Mouse (Mus musculus) embryonic facial prominence, embryonic 12.5 days (tissue): ENCODE results near the gene Irak3. TPM values are rescaled to one million over a fixed set of nuclear protein-coding genes. Genes with fewer than 3 reads are reported as not detected.

Experiments
- ATAC-seq: fragments of 200-750 bp; cut with Nextera tagmentation; 2 replicates; pipeline ENCODE4 v1.8.0; 2017; ENCODE audit not compliant: insufficient number of reproducible peaks, insufficient read depth, low FRiP score, low TSS enrichment
- H3K27ac ChIP-seq: fragments of 300-500 bp; sonication (generic); 2 replicates; pipeline ENCODE4 v1.5.1; 2016; ENCODE audit warnings: mild to moderate bottlenecking
- H3K27me3 ChIP-seq: fragments of 300-500 bp; sonication (generic); 2 replicates; pipeline ENCODE4 v1.6.1; 2016; ENCODE audit warnings: mild to moderate bottlenecking, moderate library complexity
- H3K36me3 ChIP-seq: fragments of 300-500 bp; sonication (generic); 2 replicates; pipeline ENCODE4 v1.6.1; 2016; ENCODE audit warnings: mild to moderate bottlenecking
- H3K4me1 ChIP-seq: fragments of 300-500 bp; sonication (generic); 2 replicates; pipeline ENCODE4 v1.6.1; 2016
- H3K4me2 ChIP-seq: fragments of 300-500 bp; sonication (generic); replicated peaks from 2 replicates; pipeline ENCODE4 v1.6.1; 2016; ENCODE audit warnings: mild to moderate bottlenecking, moderate library complexity
- H3K4me3 ChIP-seq: fragments of 300-500 bp; sonication (generic); 2 replicates; pipeline ENCODE4 v1.5.1; 2016; ENCODE audit warnings: mild to moderate bottlenecking
- H3K9ac ChIP-seq: fragments of 300-500 bp; sonication (generic); 2 replicates; pipeline ENCODE4 v1.6.1; 2016; ENCODE audit warnings: mild to moderate bottlenecking, moderate library complexity
- H3K9me3 ChIP-seq: fragments of 300-500 bp; sonication (generic); 2 replicates; pipeline ENCODE4 v1.6.1; 2016; ENCODE audit warnings: mild to moderate bottlenecking, moderate library complexity
- WGBS: fragments of 180-500 bp; shearing (Covaris S2); methylation state at CpG from one replicate; pipeline ENCODE4 v1.1.7; 2016; 5-methylcytosine and 5-hydroxymethylcytosine counted together
- polyA plus RNA-seq: library from polyadenylated mRNA; unstranded; fragments of >200 nt; fragmentation: Nextera tagmentation; extraction: Ambion mirVana; gene quantifications from 2 replicates; pipeline ENCODE4 v1.2.1, GENCODE M21; 2016

Irak3 gene
- polyA plus RNA-seq, 1 experiment from 2014 or later, result 2.3 TPM

GRCm38 (mm10) chr10:120151672-120152071 lies 50.3 kb downstream of the Irak3 start:
- Histone ChIP-seq H3K36me3 (no peaks in the 10 kb centered on the region), H3K4me2 (no peak overlapping the region), H3K9ac (no peak overlapping the region), H3K27me3 (no peaks in the 10 kb centered on the region), H3K27ac (no peak overlapping the region), H3K4me3 (no peak overlapping the region), H3K4me1 (no peaks in the 10 kb centered on the region), H3K9me3 (no peaks in the 10 kb centered on the region)
- 86% methylated on average over 7 of the region's 7 CpGs for WGBS
- no peak for ATAC-seq

GRCm38 (mm10) chr10:120140916-120141516 lies 60.9 kb downstream of the Irak3 start:
- no peak for ATAC-seq
- whole genome bisulfite sequencing, result 78% methylated on average over 10 of the region's 10 CpGs
- H3K9me3 ChIP-seq, result peaks cover 12% of the 10 kb centered on the region; the same call in 1 of the 2 replicates
- H3K9ac ChIP-seq, result no peak overlapping the region
- no peak overlapping the region for H3K4me2 ChIP-seq
- no peak overlapping the region for H3K4me3 ChIP-seq
- H3K27ac ChIP-seq, result no peak overlapping the region
- no peaks in the 10 kb centered on the region for H3K36me3 ChIP-seq
- no peaks in the 10 kb centered on the region for H3K27me3 ChIP-seq
- no peaks in the 10 kb centered on the region for H3K4me1 ChIP-seq

- Histone ChIP-seq H3K4me1 (no peaks in the 10 kb centered on the region), H3K27me3 (no peaks in the 10 kb centered on the region), H3K9ac (no peak overlapping the region), H3K4me2 (no peak overlapping the region), H3K9me3 (peaks cover 12% of the 10 kb centered on the region; the same call in 1 of the 2 replicates), H3K36me3 (no peaks in the 10 kb centered on the region), H3K27ac (no peak overlapping the region), H3K4me3 (no peak overlapping the region)
- WGBS, result 63% methylated on average over 4 of the region's 4 CpGs
- ATAC-seq, result no peak
These were observed 61.7 kb downstream of the Irak3 start for GRCm38 (mm10) chr10:120140193-120140592.

GRCm38 (mm10) chr10:120136020-120136562 lies 65.8 kb downstream of the Irak3 start:
- no peak overlapping the region for H3K9ac ChIP-seq
- H3K27me3 ChIP-seq, result no peaks in the 10 kb centered on the region
- no peak overlapping the region for H3K27ac ChIP-seq
- no peak overlapping the region for H3K4me2 ChIP-seq
- peaks cover 6% of the 10 kb centered on the region; the same call in 1 of the 2 replicates for H3K4me1 ChIP-seq
- ATAC-seq, result no peak
- no peaks in the 10 kb centered on the region for H3K36me3 ChIP-seq
- H3K4me3 ChIP-seq, result no peak overlapping the region
- 84% methylated on average over 12 of the region's 12 CpGs for WGBS
- no peaks in the 10 kb centered on the region for H3K9me3 ChIP-seq

GRCm38 (mm10) chr10:120133697-120134096 lies 68.2 kb downstream of the Irak3 start:
- no peak overlapping the region for H3K9ac ChIP-seq
- no peak for ATAC-seq
- no peak overlapping the region for H3K27ac ChIP-seq
- no peak overlapping the region for H3K4me3 ChIP-seq
- no peaks in the 10 kb centered on the region for H3K36me3 ChIP-seq
- no peaks in the 10 kb centered on the region for H3K9me3 ChIP-seq
- no peaks in the 10 kb centered on the region for H3K27me3 ChIP-seq
- H3K4me2 ChIP-seq, result no peak overlapping the region
- H3K4me1 ChIP-seq, result peaks cover 6% of the 10 kb centered on the region; the same call in 1 of the 2 replicates
- WGBS, result 52% methylated on average over 11 of the region's 11 CpGs

GRCm38 (mm10) chr10:120130621-120131020 lies 71.3 kb downstream of the Irak3 start:
- Histone ChIP-seq H3K9me3 (no peaks in the 10 kb centered on the region), H3K4me3 (no peak overlapping the region), H3K4me2 (no peak overlapping the region), H3K27me3 (no peaks in the 10 kb centered on the region), H3K9ac (no peak overlapping the region), H3K4me1 (peaks cover 6% of the 10 kb centered on the region; the same call in 1 of the 2 replicates), H3K36me3 (no peaks in the 10 kb centered on the region), H3K27ac (no peak overlapping the region)
- no peak for ATAC-seq
- WGBS, result 63% methylated on average over 16 of the region's 16 CpGs

- no peak overlapping the region for H3K27ac ChIP-seq
- no peaks in the 10 kb centered on the region for H3K9me3 ChIP-seq
- no peak for ATAC-seq
- H3K4me1 ChIP-seq, result peaks cover 5% of the 10 kb centered on the region; the same call in 1 of the 2 replicates
- H3K4me2 ChIP-seq, result no peak overlapping the region; the same call in 1 of the 2 replicates
- H3K27me3 ChIP-seq, result no peaks in the 10 kb centered on the region
- H3K4me3 ChIP-seq, result no peak overlapping the region
- no peaks in the 10 kb centered on the region for H3K36me3 ChIP-seq
- H3K9ac ChIP-seq, result no peak overlapping the region
- WGBS, result 40% methylated on average over 13 of the region's 13 CpGs
These were observed 73.2 kb downstream of the Irak3 start for GRCm38 (mm10) chr10:120128601-120129277.

- no peaks in the 10 kb centered on the region for H3K9me3 ChIP-seq
- no peaks in the 10 kb centered on the region for H3K36me3 ChIP-seq
- H3K4me1 ChIP-seq, result no peaks in the 10 kb centered on the region
- no peak overlapping the region for H3K27ac ChIP-seq
- no peak overlapping the region for H3K4me3 ChIP-seq
- no peak overlapping the region for H3K9ac ChIP-seq
- H3K27me3 ChIP-seq, result no peaks in the 10 kb centered on the region
- WGBS, result 77% methylated on average over 10 of the region's 10 CpGs
- ATAC-seq, result no peak
- H3K4me2 ChIP-seq, result no peak overlapping the region
These were observed 76.5 kb downstream of the Irak3 start for GRCm38 (mm10) chr10:120125465-120125857.

GRCm38 (mm10) chr10:120124801-120125464 lies 77.0 kb downstream of the Irak3 start:
- no peak for ATAC-seq

GRCm38 (mm10) chr10:120123721-120124120 lies 78.2 kb downstream of the Irak3 start:
- no peak overlapping the region for H3K27ac ChIP-seq
- no peaks in the 10 kb centered on the region for H3K4me1 ChIP-seq
- H3K9ac ChIP-seq, result no peak overlapping the region
- no peak overlapping the region for H3K4me3 ChIP-seq
- WGBS, result 85% methylated on average over 3 of the region's 3 CpGs
- H3K4me2 ChIP-seq, result no peak overlapping the region
- no peaks in the 10 kb centered on the region for H3K9me3 ChIP-seq
- H3K27me3 ChIP-seq, result no peaks in the 10 kb centered on the region
- H3K36me3 ChIP-seq, result no peaks in the 10 kb centered on the region
- no peak for ATAC-seq

More at GRCm38 (mm10) chr10:120124801-120125464, 77.0 kb downstream of the Irak3 start:
- no peak overlapping the region for H3K4me3 ChIP-seq
- WGBS, result 51% methylated on average over 7 of the region's 7 CpGs
- no peak overlapping the region for H3K27ac ChIP-seq
- H3K9ac ChIP-seq, result no peak overlapping the region
- no peak overlapping the region for H3K4me2 ChIP-seq
- H3K9me3 ChIP-seq, result no peaks in the 10 kb centered on the region
- H3K36me3 ChIP-seq, result no peaks in the 10 kb centered on the region
- no peaks in the 10 kb centered on the region for H3K4me1 ChIP-seq
- H3K27me3 ChIP-seq, result no peaks in the 10 kb centered on the region

GRCm38 (mm10) chr10:120115249-120115648 lies 86.7 kb downstream of the Irak3 start:
- Histone ChIP-seq H3K27me3 (no peaks in the 10 kb centered on the region), H3K4me3 (no peak overlapping the region), H3K4me2 (no peak overlapping the region), H3K36me3 (no peaks in the 10 kb centered on the region), H3K4me1 (0 out of 2 replicates have a peak, but pooled peaks cover 4% of the 10 kb centered on the region), H3K9me3 (no peaks in the 10 kb centered on the region), H3K9ac (no peak overlapping the region), H3K27ac (no peak overlapping the region)
- WGBS, result 95% methylated on average over 1 of the region's 1 CpGs
- no peak for ATAC-seq
